Mouse (Mus musculus): ENCODE measurements around the gene Ercc4.

The Ercc4 gene

DNA sequence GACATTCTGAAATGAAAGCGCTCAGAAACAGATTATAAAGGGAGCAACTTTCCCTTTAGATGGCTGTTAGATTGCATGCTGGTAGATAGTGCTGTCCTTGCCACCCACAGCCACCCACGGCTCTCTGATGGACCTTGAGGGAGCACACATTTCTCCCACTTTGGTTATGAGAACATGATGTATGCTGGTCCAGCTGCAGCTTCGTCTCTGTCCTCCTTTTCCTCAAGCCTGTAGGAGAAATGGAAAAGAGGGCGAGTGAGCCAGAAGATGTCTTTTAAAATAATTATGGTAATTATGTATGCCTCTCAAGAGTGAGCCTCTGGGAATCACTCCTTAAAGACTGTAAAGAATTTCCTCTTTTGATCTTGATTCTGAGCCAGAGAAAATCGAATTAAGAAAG is 87.1 kb downstream of the Ercc4 start:
- DNase-seq: no peak

GRCm38 (mm10) chr16:13197293-13197692 is 87.8 kb downstream of the Ercc4 start:
- no peak for DNase-seq

GRCm38 (mm10) chr16:13199204-13199603 is 89.7 kb downstream of the Ercc4 start:
- DNase-seq: no peak

Measured in thymus, postnatal 36 days (tissue).